Mouse (Mus musculus): ENCODE results near the gene Sypl. TPM values are rescaled to one million over a fixed set of nuclear protein-coding genes. Genes with fewer than 3 reads are reported as not detected.

Gene Sypl
- polyA plus RNA-seq, 1 experiment = 33.1 TPM

- Histone ChIP-seq H3K27ac (ENCODE audit: insufficient read depth, low read depth, low read length) (no peak overlapping the region), H3K36me3 (ENCODE audit: control insufficient read depth, insufficient read depth, low read length) (no peaks in the 10 kb centered on the region), H3K4me3 (ENCODE audit: low read depth, low read length) (no peak overlapping the region), H3K4me1 (ENCODE audit: control insufficient read depth, insufficient read depth, insufficient read length, low read length) (no peaks in the 10 kb centered on the region), H3K27me3 (ENCODE audit: control insufficient read depth, insufficient read depth, low read length) (no peaks in the 10 kb centered on the region)
- 79% methylated on average over 6 of the region's 6 CpGs for WGBS
- TF ChIP-seq POLR2A (IDR thresholded peaks at IDR 0.05; ENCODE audit: low read depth, low read length) (no peak), CTCF (IDR thresholded peaks at IDR 0.05; ENCODE audit: extremely low read depth, insufficient read length, insufficient replicate concordance, low read depth, low read length) (no peak)
Measured at GRCm38 (mm10) chr12:33024524-33024923, 70.8 kb downstream of the Sypl start.

- H3K27me3 ChIP-seq (ENCODE audit: control insufficient read depth, insufficient read depth, low read length) = no peaks in the 10 kb centered on the region
- no peaks in the 10 kb centered on the region for H3K4me1 ChIP-seq (ENCODE audit: control insufficient read depth, insufficient read depth, insufficient read length, low read length)
- TF ChIP-seq POLR2A (IDR thresholded peaks at IDR 0.05; ENCODE audit: low read depth, low read length) = no peak
- TF ChIP-seq CTCF (IDR thresholded peaks at IDR 0.05; ENCODE audit: extremely low read depth, insufficient read length, insufficient replicate concordance, low read depth, low read length) = peak; percentile 84; the same call in 1 of the 2 replicates
- no peaks in the 10 kb centered on the region for H3K36me3 ChIP-seq (ENCODE audit: control insufficient read depth, insufficient read depth, low read length)
- WGBS = 3% methylated on average over 10 of the region's 10 CpGs
- H3K4me3 ChIP-seq (ENCODE audit: low read depth, low read length) = no peak overlapping the region
- H3K27ac ChIP-seq (ENCODE audit: insufficient read depth, low read depth, low read length) = no peak overlapping the region
Measured at GRCm38 (mm10) chr12:33027093-33027492, 73.4 kb downstream of the Sypl start.

- WGBS = 56% methylated on average over 10 of the region's 10 CpGs
- peak; percentile 25; the same call in 1 of the 2 replicates for TF ChIP-seq CTCF (IDR thresholded peaks at IDR 0.05; ENCODE audit: extremely low read depth, insufficient read length, insufficient replicate concordance, low read depth, low read length)
- TF ChIP-seq POLR2A (IDR thresholded peaks at IDR 0.05; ENCODE audit: low read depth, low read length) = no peak
- Histone ChIP-seq H3K27ac (ENCODE audit: insufficient read depth, low read depth, low read length) (no peak overlapping the region), H3K36me3 (ENCODE audit: control insufficient read depth, insufficient read depth, low read length) (no peaks in the 10 kb centered on the region), H3K4me1 (ENCODE audit: control insufficient read depth, insufficient read depth, insufficient read length, low read length) (no peaks in the 10 kb centered on the region), H3K27me3 (ENCODE audit: control insufficient read depth, insufficient read depth, low read length) (no peaks in the 10 kb centered on the region), H3K4me3 (ENCODE audit: low read depth, low read length) (no peak overlapping the region)
Measured at GRCm38 (mm10) chr12:33028109-33028691, 74.5 kb downstream of the Sypl start.

GRCm38 (mm10) chr12:33028708-33029107 lies 75.0 kb downstream of the Sypl start:
- TF ChIP-seq POLR2A (IDR thresholded peaks at IDR 0.05; ENCODE audit: low read depth, low read length) (no peak), CTCF (IDR thresholded peaks at IDR 0.05; ENCODE audit: extremely low read depth, insufficient read length, insufficient replicate concordance, low read depth, low read length) (no peak)
- no peaks in the 10 kb centered on the region for H3K36me3 ChIP-seq (ENCODE audit: control insufficient read depth, insufficient read depth, low read length)
- H3K4me3 ChIP-seq (ENCODE audit: low read depth, low read length) = no peak overlapping the region
- no peak overlapping the region for H3K27ac ChIP-seq (ENCODE audit: insufficient read depth, low read depth, low read length)
- H3K4me1 ChIP-seq (ENCODE audit: control insufficient read depth, insufficient read depth, insufficient read length, low read length) = no peaks in the 10 kb centered on the region
- no peaks in the 10 kb centered on the region for H3K27me3 ChIP-seq (ENCODE audit: control insufficient read depth, insufficient read depth, low read length)
- WGBS = 74% methylated on average over 13 of the region's 13 CpGs

Other genes starting within 250 kb of the Sypl start
- 3.1 and 7.9 TPM in 2 replicates for gene Nampt, start 134.3 kb upstream of the Sypl start, polyA plus RNA-seq (2012; rRNA removed)
- gene Cdhr3, start 139.0 kb downstream of the Sypl start, polyA plus RNA-seq (2012; rRNA removed) = not detected in 2 replicates
- 8.4 and 19.2 TPM in 2 replicates for gene Atxn7l1, start 193.8 kb downstream of the Sypl start, polyA plus RNA-seq (2012; rRNA removed)